9 mouse cellular contexts compared by ENCODE assay signal in genomic region chr9:14174324-14175040, GRCm38 (mm10).
DNase-seq lines count a peak whose midpoint lies in the region; ATAC-seq lines count a peak whose summit lies in the region.
"Had no signal": no experiment of that assay in that cellular context is flagged by ENCODE, and none has a peak within 500 bp of the region (broad histone marks: within the 10 kb centered on the region; RNA-seq: fewer than 3 reads in every experiment).

No protein-coding gene starts in this region.

- H3K27me3 ChIP-seq in heart, embryonic 15.5 days = no peaks in the 10 kb centered on the region
- no peaks in the 10 kb centered on the region for H3K27me3 ChIP-seq in midbrain, embryonic 12.5 days

- H3K9me3 ChIP-seq in heart, embryonic 15.5 days (replicated peaks) = no peaks in the 10 kb centered on the region
- no peaks in the 10 kb centered on the region for H3K9me3 ChIP-seq in midbrain, embryonic 12.5 days

- H3K9ac ChIP-seq in heart, embryonic 15.5 days = no peak overlapping the region
- no peak overlapping the region for H3K9ac ChIP-seq in midbrain, embryonic 12.5 days (replicated peaks)

- H3K36me3 ChIP-seq in heart, embryonic 15.5 days = no peaks in the 10 kb centered on the region
- no peaks in the 10 kb centered on the region for H3K36me3 ChIP-seq in midbrain, embryonic 12.5 days

- H3K4me1 ChIP-seq in heart, embryonic 15.5 days (replicated peaks) = peaks cover 43% of the 10 kb centered on the region
- H3K4me1 ChIP-seq in midbrain, embryonic 12.5 days = peaks cover 28% of the 10 kb centered on the region

- H3K4me2 ChIP-seq in heart, embryonic 15.5 days = peak overlapping the region; percentile 39; the same call in 1 of the 2 replicates
- H3K4me2 ChIP-seq in midbrain, embryonic 12.5 days (replicated peaks) = no peak overlapping the region

- peak; percentile 41; the same call in 1 of the 2 replicates for ATAC-seq in heart, embryonic 15.5 days (replicated peaks; ENCODE audit: insufficient number of reproducible peaks, insufficient read depth, low FRiP score, low read depth)
- ATAC-seq in midbrain, embryonic 12.5 days (ENCODE audit: low FRiP score, low read depth) = peak; percentile 71

- H3K27ac ChIP-seq in heart, embryonic 15.5 days = peak overlapping the region; percentile 91
- H3K27ac ChIP-seq in midbrain, embryonic 12.5 days (replicated peaks) = peak overlapping the region; percentile 62

- peak; percentile 54 for DNase-seq in gastrocnemius, postnatal 25 days
- no peak for DNase-seq in gastrocnemius, postnatal 10 days
- peak; percentile 17 for DNase-seq in R1 (ENCODE audit: low read depth, low spot score)
- DNase-seq in adrenal gland, postnatal 25 days = no peak
- no peak for DNase-seq in right cerebral cortex, postnatal 10 days (ENCODE audit: low spot score in 2 of 2)
- DNase-seq in thymus, postnatal 25 days = no peak

- WGBS in heart, embryonic 15.5 days = 67% methylated on average over 3 of the region's 3 CpGs
- WGBS in midbrain, embryonic 12.5 days = 77% methylated on average over 3 of the region's 3 CpGs

- no peak overlapping the region for H3K4me3 ChIP-seq in heart, embryonic 15.5 days
- H3K4me3 ChIP-seq in midbrain, embryonic 12.5 days = no peak overlapping the region
- H3K4me3 ChIP-seq: left cerebral cortex, adult 2 months had no signal

Comparison
In these comparisons a context has a peak if more than half of its experiments do, and no peak if none do; other contexts are left out.
1. DNase-seq: peak in gastrocnemius, postnatal 25 days (single experiment) and R1 (single experiment); none in gastrocnemius, postnatal 10 days (single experiment), adrenal gland, postnatal 25 days (single experiment), right cerebral cortex, postnatal 10 days (0 of 2) and thymus, postnatal 25 days (single experiment).